Mouse (Mus musculus) frontal cortex, postnatal 25 days (tissue): ENCODE measurements around the gene Mthfr.

Experiments
- DNase-seq, 2 experiments: peaks; one replicate each; pipeline ENCODE4 v3.0.0; 2022; ENCODE audit warnings: low spot score in 2 of 2

Gene Mthfr

GRCm38 (mm10) chr4:148065702-148066400 is 27.0 kb downstream of the Mthfr start:
- DNase-seq, result no peak

DNA sequence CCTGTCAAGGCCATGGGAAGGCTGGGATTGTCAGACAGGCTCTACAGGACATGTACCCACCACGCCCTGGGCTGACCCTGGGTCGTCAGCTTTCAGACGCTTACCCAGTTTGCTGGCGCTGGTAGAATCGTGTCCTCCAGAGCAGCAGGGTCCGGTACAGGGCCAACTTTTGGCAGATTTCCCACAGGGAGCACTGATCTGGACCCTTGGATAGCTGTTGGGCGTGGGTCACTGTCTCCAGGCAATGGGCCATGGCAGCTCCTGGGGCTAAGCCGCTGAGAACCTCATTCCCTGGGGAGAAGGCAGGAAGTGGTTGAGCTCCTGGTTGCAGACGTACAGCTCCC is 27.5 kb downstream of the Mthfr start:
- DNase-seq, result no peak

GRCm38 (mm10) chr4:148067346-148067745 is 28.5 kb downstream of the Mthfr start:
- DNase-seq, result no peak

DNA sequence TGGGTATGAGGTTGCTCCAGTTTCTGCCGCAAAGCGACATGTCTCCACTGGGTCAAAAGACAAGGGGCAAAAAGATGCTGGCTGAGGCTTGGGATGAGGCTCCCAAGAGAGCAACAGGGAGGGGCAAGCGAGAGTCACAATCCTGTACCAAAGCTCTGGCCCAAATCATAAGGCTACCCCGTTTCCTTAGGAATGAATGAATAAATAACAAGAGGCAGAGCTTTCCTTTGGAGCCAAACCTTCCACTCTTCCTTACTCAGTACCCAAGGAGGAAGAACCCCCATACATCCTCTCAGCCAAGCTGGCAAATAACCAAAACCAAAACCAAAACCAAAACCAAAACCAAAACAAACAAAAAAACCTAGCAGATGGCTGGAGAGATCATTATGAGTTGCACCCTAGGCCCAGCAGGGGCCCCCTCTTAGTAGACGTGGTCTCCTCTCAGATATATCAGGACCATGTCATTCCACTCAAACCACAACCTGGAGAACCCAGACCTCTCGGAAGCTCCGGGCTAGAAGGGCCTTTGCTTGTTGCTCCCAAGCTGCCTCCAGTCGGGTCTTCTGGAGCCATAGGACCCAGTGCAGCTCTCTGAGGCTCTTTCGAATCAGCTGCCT is 30.8 kb downstream of the Mthfr start:
- no peak for DNase-seq

DNA sequence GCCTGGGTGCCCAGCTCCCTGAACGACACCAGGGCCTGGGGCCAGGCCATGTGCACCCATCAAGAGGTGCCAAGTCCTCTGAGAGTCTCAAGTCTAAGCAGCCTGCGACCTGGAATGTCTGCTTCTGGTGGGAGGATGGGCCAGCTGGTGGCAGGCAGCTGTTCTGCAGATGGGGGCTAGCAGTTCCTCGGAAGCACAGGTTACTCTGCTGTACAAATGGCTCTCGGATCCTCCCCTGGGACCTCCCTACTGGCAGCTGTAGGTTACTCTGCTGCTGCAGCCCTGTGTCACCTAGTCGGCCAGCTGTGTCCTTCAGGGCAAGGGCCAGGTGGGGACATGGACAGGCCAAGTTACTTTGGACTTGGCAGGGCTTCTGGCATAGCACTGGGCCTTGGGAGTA is 32.6 kb downstream of the Mthfr start:
- no peak for DNase-seq

DNA sequence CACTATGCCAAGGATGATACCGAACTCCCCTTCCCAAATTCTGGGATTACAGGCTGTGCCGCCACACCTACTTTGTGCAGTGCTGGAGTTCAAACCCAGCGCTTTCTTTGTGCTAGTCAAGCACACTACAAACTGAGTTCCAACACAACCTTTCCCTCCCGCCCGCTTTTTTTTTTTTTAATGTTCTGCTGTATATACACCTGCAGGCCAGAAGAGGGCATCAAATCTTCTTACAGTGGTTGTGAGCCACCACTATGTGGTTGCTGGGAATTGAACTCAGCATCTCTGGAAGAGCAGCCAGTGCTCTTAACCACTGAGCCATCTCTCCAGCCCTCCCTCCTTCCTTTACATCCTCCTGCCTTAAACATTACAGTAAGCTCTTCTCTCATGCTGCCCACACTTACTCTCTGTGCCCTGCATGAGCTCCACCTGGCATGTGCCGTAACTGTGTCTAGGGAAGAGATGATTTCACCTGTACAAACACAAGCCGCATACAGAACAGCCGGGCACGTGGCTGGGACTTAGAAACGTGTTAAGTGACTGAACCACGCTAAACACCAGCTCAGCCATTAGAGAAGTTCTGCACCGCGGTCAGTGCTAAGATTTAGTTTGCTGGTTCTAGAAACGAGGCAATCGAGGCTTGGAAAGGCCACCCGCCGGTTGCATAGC is 35.8 kb downstream of the Mthfr start:
- no peak for DNase-seq

GRCm38 (mm10) chr4:148075259-148075658 is 36.4 kb downstream of the Mthfr start:
- peak; percentile 34 to 46 for DNase-seq

GRCm38 (mm10) chr4:148075881-148076280 is 37.0 kb downstream of the Mthfr start:
- no peak for DNase-seq

DNA sequence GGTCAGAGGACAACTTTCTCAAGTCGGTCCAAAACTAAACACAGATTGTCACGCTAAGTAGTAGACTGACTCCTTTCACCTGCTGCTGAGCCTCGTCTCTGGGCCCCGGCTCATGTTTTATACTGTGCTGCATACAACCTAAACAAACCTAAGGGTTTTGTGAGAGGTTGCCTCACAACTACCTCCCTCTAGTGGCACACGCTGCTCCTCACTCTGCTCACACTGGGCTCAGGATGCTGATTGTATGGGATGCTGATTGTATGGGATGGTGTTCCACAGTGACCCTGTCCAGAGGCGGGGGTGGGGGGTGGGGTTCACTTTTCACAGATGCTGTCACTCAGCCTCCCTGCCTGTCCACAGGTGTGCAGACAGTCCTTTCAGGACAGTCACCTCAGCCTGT is 40.3 kb downstream of the Mthfr start:
- no peak for DNase-seq

GRCm38 (mm10) chr4:148079944-148080596 is 41.2 kb downstream of the Mthfr start:
- no peak for DNase-seq

- no peak for DNase-seq
Observed at GRCm38 (mm10) chr4:148080597-148080973, 41.7 kb downstream of the Mthfr start.

- DNase-seq, result no peak
Observed at GRCm38 (mm10) chr4:148081201-148081600, 42.3 kb downstream of the Mthfr start.

DNA sequence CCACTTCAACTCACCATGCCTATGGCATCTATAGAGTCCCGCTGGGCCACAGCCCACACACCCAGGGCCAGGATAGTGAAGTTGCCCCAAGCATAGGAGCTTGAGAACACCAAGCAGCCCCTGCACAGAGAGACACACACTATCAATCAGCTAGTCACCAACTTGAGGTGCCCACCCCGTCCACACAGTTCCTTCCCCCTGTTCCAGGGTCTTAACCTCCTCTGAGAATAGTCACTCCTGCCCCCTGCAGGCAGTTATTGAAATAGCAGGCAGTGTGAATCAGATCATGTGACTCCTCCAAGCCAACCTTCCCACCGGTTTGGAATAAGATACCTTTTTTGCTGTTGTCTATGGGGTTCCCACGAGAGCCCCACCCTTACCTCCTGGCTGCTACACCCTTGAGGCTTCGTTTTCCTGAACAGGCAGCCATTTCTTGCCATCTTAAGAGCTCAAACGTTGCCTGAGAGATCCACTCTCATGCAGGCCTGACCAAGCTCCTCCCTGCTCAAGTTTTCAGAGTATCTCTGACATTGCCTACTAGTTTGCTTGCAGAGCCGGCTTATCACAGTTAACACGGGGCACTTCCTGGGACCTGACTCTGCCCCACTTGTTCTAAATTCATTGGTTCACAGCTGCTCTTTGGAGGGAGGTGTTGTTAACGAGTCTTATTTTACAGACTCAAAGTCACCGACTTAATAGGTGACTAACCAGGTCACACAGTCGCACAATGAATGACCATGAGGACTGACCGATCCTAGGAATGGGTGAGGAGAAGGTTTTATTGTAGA is 43.6 kb downstream of the Mthfr start:
- peak; percentile 34 to 41 for DNase-seq

DNA sequence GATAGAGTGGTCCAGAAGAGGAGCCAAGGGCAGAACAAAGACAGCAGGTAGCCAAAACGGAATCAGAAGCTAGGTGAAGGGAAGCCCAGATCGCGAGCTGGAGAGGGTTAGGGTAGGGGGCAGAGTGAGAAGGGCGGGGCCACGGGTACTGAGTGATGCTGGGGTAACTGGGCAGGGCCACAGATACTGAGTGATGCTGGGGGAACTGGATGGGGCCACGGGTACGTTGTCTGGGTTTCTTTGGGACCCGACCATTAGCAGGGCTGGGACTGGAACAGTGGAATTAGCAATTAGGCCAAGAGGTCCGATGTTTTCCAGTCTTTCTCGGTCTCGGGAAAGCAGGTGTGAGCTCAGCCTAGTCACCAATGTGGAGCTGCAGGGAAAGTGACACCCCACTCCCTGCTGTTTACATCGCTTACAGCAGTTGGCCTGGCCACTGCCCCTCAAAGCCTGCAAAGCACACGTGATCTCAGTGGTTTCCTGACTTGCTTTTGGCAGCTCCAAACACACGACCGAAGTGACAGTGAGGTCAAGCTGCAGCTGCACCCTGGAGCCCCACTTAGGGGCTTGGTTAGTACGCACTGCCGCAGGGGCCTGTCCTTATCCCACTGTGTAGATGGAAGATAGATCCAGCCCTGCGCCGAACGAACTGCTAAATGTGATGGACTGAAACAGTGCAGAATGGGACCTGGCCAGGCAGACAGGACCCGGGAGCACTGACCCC is 44.5 kb downstream of the Mthfr start:
- DNase-seq, result no peak

DNA sequence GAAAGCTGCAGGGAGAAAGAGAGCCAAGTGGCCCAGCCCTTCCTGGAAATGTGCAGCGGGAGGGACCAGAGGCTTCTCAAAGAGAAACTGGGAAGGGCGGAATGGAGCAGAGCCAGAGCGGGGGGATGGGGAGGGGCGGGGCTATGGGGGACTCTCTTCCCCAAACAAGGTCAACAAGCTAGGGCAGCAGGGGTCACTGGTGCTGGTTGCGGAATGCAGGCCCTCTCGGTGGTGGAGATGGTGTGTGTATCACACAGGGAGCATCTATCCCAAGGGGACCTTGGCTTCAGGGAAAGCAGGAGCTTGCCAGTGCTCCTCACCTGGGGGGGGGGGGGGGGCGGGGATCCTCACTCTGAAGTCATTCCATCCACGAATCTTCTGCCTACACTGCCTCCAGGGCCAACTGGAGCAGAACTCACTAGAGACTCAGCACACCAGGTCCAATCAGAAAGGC is 45.4 kb downstream of the Mthfr start:
- DNase-seq, result no peak

GRCm38 (mm10) chr4:148085131-148085906 is 46.4 kb downstream of the Mthfr start:
- DNase-seq, result no peak

GRCm38 (mm10) chr4:148085907-148086305 is 47.0 kb downstream of the Mthfr start:
- no peak for DNase-seq

DNA sequence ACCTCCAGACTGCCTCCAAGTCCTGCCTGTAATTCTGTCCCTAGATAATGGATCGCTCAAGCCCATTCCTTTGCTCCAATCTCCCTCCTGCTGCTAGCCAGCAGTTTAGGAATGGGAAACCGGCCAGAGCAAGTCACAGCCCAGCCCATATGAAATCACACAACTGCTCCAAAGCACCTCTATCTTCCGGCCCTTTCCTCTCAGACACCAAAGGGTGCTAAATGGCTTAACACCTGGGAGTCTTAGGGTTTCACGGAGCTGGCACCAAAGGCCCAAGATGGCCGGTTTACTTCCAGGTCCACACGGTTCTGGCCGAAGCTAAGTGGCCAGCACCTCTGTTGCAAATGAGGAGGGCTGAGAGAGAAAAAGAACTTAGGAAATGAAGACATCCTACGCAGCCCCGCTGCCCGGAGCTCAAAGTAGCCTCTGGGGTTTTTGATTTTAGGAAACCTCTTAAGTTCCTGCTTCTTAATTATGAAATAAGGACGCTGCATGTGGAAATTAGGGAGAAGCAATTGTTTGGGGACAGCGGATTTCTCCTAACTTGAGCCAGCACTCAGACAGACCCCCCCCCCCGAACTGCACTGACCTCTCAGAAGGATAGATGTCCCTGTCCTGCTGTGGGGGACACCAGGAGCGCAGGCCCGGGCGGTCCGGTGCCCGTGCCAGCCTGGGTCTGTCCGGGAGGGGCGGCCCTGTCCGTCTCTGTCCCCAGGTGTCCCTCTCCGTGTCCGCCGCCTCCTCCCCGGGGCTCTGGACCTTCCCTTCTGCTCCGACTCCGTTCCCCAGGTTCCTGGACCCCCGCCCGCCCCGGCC is 48.4 kb downstream of the Mthfr start:
- no peak for DNase-seq

DNA sequence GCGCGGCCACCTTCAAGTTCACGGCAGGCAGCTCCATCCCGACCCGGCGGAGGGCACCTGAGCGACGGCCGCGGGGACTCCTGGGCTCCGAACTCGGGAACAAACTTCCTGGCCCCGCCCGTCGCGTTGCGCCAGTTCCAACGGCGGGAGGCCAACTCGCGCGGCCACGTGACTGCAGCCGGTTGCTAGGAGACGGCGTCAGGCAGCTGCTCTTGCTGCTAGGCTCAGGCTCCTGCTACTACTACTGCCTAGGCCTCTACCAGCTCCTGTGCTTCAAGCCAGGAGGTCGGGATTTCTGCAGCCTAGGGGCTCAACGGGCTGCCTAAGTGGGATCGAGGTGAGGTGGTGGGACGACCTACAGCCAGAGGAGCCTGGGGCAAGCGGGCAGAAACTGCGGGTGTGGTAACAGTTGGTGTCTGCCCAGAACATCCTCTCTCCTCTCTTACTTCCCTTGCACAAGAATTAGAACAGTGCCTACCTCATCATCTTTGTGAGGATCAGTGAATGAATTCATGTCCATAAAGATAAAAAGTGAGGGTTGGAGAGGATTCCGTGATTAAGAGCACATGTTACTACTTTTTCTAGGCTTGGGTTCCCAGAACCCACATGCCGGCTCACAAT is 49.1 kb downstream of the Mthfr start, which contains the start of gene Agtrap:
Gene Agtrap (minus strand): TSS at position 125 of the 621 bp plus-strand sequence.
- peak; percentile 82 to 83 for DNase-seq
